Mouse (Mus musculus) heart, embryonic 15.5 days (tissue): ENCODE data around the gene Hap1. TPM values are rescaled to one million over a fixed set of nuclear protein-coding genes. Genes with fewer than 3 reads are reported as not detected.
"Not testable (repeated sequence)": the region's sequence is repeated elsewhere in the genome, so short reads cannot be mapped to it uniquely, and the experiment has no call there.

Experiments used
- ATAC-seq: fragments of 200-750 bp; cut with Nextera tagmentation; replicated peaks from 2 replicates; pipeline ENCODE4 v1.8.0; 2017; ENCODE audit warnings: low read depth, moderate TSS enrichment; ENCODE audit not compliant: insufficient number of reproducible peaks, insufficient read depth, low FRiP score
- H3K27ac ChIP-seq: fragments of 300-500 bp; sonication (generic); 2 replicates; pipeline ENCODE4 v1.5.1; 2015; ENCODE audit warnings: mild to moderate bottlenecking, inconsistent platforms
- H3K27me3 ChIP-seq: fragments of 300-500 bp; sonication (generic); 2 replicates; pipeline ENCODE4 v1.6.1; 2015; ENCODE audit warnings: inconsistent platforms
- H3K36me3 ChIP-seq: fragments of 300-500 bp; sonication (generic); 2 replicates; pipeline ENCODE4 v1.6.1; 2015; ENCODE audit warnings: mild to moderate bottlenecking, inconsistent platforms
- H3K4me1 ChIP-seq: fragments of 300-500 bp; sonication (generic); replicated peaks from 2 replicates; pipeline ENCODE4 v1.6.1; 2015; ENCODE audit warnings: inconsistent platforms
- H3K4me2 ChIP-seq: fragments of 300-500 bp; sonication (generic); 2 replicates; pipeline ENCODE4 v1.6.1; 2015; ENCODE audit warnings: inconsistent platforms, mild to moderate bottlenecking, moderate library complexity
- H3K4me3 ChIP-seq: fragments of 300-500 bp; sonication (generic); 2 replicates; pipeline ENCODE4 v1.5.1; 2015; ENCODE audit warnings: mild to moderate bottlenecking, inconsistent platforms
- H3K9ac ChIP-seq: fragments of 300-500 bp; sonication (generic); 2 replicates; pipeline ENCODE4 v1.6.1; 2015; ENCODE audit warnings: mild to moderate bottlenecking, inconsistent platforms
- H3K9me3 ChIP-seq: fragments of 300-500 bp; sonication (generic); replicated peaks from 2 replicates; pipeline ENCODE4 v1.6.1; 2016; ENCODE audit warnings: inconsistent platforms
- WGBS: fragments of 180-500 bp; shearing (Covaris S2); methylation state at CpG from one replicate; pipeline ENCODE4 v1.1.7; 2015; ENCODE audit warnings: mixed read lengths; 5-methylcytosine and 5-hydroxymethylcytosine counted together
- polyA plus RNA-seq: library from polyadenylated mRNA; unstranded; fragments of >200 nt; fragmentation: Nextera tagmentation; extraction: Ambion mirVana; gene quantifications from 2 replicates; pipeline ENCODE4 v1.2.1, GENCODE M21; 2015

Gene Hap1
- polyA plus RNA-seq, 1 experiment from 2014 or later, result 5.3 TPM

DNA sequence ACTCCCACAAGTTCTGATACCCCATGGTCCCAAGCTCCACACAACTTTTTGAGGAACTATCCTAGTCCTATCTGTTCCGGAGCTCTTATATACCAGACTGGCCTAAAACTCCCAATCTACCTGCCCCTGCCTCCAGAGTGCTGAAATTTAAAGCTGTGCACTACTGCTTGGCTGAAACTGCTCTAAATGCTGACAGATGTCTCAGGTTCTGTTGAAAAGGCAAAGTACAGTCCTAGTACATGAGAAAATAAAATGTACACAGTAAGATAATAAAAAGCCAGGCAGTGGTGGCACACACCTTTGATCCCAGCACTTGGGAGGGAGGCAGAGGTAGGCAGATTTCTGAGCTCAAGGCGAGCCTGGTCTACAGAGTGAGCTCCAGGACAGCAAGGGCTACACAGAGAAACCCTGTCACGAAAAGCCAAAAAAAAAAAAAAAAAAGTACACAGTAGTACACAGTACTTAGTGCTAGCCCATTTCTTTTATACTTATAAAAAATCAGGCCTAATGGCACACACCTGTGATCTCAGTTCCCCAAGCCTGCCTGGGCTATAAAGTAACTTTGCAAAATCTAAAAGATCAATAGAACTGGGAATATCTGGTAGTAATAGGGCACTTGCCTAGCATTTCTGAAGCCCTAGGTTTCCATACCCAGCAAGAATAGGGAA, 33.2 kb downstream of the Hap1 start:
- Histone ChIP-seq H3K27ac (0 out of 2 replicates have a peak overlapping the region, but pooled peaks have one; percentile 11), H3K27me3 (no peaks in the 10 kb centered on the region), H3K4me3 (no peak overlapping the region), H3K4me1 (peaks cover 26% of the 10 kb centered on the region), H3K4me2 (no peak overlapping the region), H3K36me3 (peaks cover 19% of the 10 kb centered on the region), H3K9me3 (no peaks in the 10 kb centered on the region), H3K9ac (0 out of 2 replicates have a peak overlapping the region, but pooled peaks have one; percentile 7)
- 61% methylated on average over 3 of the region's 3 CpGs for WGBS
- no peak for ATAC-seq

DNA sequence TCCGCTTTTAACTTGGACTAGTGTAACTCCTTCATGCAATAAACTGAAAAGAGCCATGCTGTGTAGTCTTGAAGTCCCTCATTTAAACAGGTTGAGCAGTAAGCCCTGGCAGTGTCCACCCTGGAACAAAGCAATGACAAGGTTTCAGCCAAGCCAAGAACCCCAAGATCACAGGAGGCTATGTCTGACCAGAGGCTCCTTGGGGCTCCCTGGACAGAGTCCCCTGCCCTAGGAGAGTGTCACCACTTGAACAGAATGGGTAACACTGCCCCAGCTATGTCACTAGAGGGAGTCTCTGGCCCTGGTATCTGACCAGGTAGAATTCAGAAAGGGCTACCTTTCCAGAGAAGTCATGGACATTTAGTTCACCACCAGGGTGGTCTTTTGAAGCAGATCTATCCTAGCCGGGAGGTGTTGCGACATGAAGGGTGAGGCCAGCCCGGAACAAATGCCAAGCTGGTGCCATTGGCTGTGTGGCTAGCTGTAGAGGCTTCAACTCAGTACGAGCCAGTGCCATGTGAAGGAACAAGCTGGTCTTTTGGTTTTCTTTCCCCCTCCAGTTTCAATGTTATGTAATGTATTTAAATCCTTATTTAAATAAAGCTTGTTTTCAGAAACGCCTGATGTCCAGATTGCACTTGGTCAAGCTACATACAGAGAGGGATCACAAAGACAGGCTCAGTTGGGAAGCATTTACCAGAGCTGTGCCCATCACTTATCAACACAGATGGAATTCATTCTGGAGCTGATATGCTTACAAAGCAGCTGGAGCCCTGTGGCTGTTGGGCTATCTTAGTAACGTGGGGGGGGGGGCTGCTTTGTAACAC, 34.2 kb downstream of the Hap1 start:
- 0 out of 2 replicates have a peak overlapping the region, but pooled peaks have one; percentile 18 for H3K4me2 ChIP-seq
- not testable (repeated sequence) for H3K9me3 ChIP-seq, H3K9ac ChIP-seq, ATAC-seq, H3K27me3 ChIP-seq
- WGBS, result 70% methylated on average over 7 of the region's 7 CpGs
- H3K4me3 ChIP-seq, result 0 out of 2 replicates have a peak overlapping the region, but pooled peaks have one; percentile 5
- H3K36me3 ChIP-seq, result peaks cover 19% of the 10 kb centered on the region
- H3K4me1 ChIP-seq, result peaks cover 15% of the 10 kb centered on the region
- H3K27ac ChIP-seq, result 0 out of 2 replicates have a peak overlapping the region, but pooled peaks have one; percentile 11

DNA sequence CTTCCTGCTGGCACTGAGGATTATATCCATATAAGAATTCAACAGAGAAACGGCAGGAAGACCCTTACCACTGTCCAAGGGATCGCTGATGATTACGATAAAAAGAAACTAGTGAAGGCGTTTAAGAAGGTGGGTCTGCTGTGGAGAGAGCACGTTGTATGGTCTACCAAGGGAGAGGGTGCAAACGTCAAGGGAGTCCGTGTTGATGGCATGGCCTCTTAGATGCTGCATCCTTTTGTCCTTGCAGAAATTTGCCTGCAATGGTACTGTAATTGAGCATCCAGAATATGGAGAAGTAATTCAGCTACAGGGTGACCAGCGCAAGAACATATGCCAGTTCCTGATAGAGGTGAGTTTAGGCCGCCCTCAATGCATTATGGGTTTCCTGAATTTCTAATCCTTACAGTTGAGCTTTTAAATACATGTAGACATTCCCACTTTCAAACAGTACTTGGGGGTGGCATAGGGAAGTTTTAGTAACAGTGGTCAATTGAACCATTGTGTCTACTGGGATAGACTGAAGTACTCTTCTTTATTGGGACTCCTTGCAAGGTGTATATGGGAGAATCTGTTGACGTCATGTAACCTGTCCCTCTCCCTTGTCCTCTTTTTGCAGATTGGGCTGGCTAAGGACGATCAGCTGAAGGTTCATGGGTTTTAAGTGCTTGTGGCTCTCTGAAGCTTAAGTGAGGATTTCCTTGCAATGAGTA, 35.1 kb downstream of the Hap1 start:
- peaks cover 15% of the 10 kb centered on the region for H3K4me1 ChIP-seq
- H3K9me3 ChIP-seq, H3K27me3 ChIP-seq, ATAC-seq: not testable (repeated sequence)
- H3K36me3 ChIP-seq, result peaks cover 19% of the 10 kb centered on the region
- H3K9ac ChIP-seq, result peak overlapping the region; percentile 54
- H3K4me3 ChIP-seq, result peak overlapping the region; percentile 89
- WGBS, result 13% methylated on average over 11 of the region's 11 CpGs
- peak overlapping the region; percentile 82 for H3K4me2 ChIP-seq
- H3K27ac ChIP-seq, result peak overlapping the region; percentile 100

DNA sequence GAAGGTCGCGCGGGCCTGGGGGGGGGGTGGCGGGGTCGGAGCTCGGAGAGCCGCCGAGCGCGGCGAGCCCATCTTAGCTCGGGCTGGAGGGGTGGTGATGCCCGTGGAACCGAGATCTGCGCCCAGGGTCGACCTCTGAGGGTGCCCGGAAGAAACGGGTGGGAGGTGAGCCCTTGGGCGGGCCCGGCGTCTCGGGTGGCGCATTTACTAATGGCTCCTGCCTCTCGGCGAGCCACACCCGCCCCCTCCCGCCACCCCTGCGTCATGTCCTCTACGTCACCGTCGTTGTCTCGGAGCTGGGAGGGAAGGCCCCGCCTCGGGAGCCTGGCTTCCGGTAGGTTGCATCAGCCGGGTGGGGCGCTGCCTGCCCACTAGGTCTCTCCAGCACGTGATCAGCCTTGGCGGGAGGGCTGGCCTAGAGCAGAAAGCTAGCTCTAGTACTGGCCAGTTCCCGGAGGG, 35.7 kb downstream of the Hap1 start:
- Histone ChIP-seq H3K4me1 (peaks cover 15% of the 10 kb centered on the region), H3K27me3 (no peaks in the 10 kb centered on the region), H3K4me2 (peak overlapping the region; percentile 82), H3K9me3 (no peaks in the 10 kb centered on the region), H3K9ac (peak overlapping the region; percentile 98), H3K36me3 (peaks cover 19% of the 10 kb centered on the region), H3K27ac (peak overlapping the region; percentile 100), H3K4me3 (peak overlapping the region; percentile 89)
- peak; percentile 90 for ATAC-seq
- WGBS, result under 1% methylated on average over 39 of the region's 40 CpGs

DNA sequence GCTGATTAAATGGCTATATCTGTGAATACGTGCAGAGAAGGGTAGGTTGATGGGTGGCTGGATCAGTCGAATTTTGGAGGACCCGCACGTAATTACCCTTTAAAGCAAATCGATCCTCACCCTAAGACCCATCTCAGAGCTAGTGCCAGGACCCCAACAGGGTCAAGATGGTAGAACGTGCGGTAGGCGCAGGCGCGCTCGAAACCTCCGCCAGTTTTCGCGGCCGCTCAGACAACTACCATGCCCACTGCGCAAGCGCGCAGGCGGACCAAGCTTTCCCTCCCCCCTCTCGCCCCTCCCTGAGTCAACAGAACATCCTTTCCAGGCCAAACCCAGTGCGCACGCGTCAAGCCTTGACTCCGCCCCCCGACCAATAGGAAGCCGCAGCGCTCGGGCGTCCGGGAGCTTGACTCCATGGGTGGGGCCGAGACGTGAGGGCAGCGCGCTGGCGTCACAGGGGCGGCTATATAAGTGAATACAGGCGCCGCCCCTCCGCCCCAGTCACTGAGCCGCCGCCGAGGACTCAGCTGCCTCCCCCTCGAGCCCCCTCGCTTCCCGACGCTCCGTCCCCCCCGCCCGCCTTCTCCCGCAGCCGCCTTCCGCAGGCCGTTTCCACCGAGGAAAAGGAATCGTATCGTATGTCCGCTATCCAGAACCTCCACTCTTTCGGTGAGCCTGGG, 36.3 kb downstream of the Hap1 start, which contains the start of gene Eif1:
Gene Eif1 (plus strand): TSS at position 394 of the 680 bp plus-strand sequence.
- H3K4me1 ChIP-seq, result peaks cover 15% of the 10 kb centered on the region
- peaks cover 19% of the 10 kb centered on the region for H3K36me3 ChIP-seq
- peak within 1 kb of the TSS; percentile 100 for H3K27ac ChIP-seq
- peak within 1 kb of the TSS; percentile 89 for H3K4me3 ChIP-seq
- H3K9ac ChIP-seq, result peak within 1 kb of the TSS; percentile 98
- peak within 1 kb of the TSS; percentile 82 for H3K4me2 ChIP-seq
- H3K27me3 ChIP-seq, result no peaks in the 10 kb centered on the region
- under 1% methylated on average over 56 of the region's 58 CpGs for WGBS
- peak; percentile 94 for ATAC-seq
- no peaks in the 10 kb centered on the region for H3K9me3 ChIP-seq

DNA sequence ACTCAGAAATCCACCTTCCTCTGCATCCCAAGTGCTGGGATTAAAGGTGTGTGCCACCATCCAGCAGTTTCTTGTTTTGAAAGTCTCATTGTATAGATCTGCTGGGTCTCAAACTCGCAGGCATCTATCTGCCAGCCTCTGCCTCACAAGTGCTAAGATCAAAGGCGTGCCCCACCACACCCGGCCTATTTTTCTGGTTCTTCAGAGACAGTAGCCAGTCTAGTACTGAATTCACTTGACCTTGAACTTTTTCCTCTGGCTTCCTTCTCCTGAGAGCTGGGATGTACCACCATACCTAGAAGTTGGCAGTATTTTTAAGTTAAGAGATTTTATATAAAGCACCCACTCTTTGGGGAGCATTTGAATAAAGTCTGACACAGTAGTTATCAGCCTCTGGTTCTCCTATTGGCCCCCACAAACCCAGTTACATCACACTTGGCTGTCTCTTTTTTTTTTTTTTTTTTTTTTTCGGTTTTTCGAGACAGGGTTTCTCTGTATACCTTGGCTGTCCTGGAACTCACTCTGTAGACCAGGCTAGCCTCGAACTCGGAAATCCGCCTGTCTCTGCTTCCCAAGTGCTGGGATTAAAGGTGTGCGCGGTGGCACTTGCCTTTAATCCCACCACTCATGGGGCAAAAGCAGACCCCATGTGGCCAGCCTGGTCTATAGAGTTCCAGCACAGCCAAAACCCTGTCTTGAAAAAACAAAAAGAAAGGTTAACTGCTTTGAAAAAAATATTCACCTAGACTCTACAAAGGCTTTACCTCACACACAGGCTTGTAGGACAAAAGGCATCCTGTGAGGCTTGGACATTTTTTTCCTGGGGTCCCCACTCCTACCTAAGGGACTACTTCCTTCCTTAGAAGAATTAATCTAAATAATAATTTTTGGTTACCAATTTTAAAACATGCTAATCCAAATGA, 37.1 kb downstream of the Hap1 start:
- Histone ChIP-seq H3K4me2 (peak overlapping the region; percentile 59), H3K27me3 (no peaks in the 10 kb centered on the region), H3K36me3 (peaks cover 19% of the 10 kb centered on the region), H3K4me1 (peaks cover 15% of the 10 kb centered on the region), H3K9me3 (no peaks in the 10 kb centered on the region), H3K9ac (no peak overlapping the region), H3K27ac (peak overlapping the region; percentile 40; the same call in 1 of the 2 replicates), H3K4me3 (peak overlapping the region; percentile 89)
- WGBS, result 80% methylated on average over 10 of the region's 10 CpGs
- no peak for ATAC-seq

DNA sequence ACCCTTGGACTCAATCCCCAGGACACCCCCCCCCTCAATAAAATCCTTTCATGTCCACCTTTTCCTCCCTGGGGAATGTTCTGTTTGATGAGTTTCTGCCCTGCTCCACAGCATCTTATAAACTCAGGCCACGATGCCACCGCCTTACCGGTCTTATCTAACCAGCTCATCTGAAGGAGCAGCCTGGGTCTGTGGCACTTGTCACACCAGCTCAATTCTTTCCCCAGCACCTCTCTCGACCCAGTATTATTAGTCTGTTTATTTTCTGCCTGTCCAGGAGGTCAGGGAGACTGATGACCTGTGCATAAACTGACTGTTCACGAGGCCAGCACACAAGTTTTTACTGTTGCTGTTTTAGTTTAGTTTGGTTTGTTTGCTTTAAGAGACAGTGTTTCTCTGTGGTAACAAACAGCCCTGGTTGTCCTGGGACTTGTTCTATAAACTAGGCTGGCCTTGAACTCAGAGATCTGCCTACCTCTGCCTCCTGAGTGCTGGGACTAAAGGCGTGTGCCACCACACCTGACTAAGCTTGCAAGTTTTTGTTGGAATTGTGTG, 38.0 kb downstream of the Hap1 start:
- Histone ChIP-seq H3K27me3 (no peaks in the 10 kb centered on the region), H3K9ac (no peak overlapping the region), H3K27ac (no peak overlapping the region), H3K4me2 (no peak overlapping the region), H3K4me3 (no peak overlapping the region), H3K9me3 (no peaks in the 10 kb centered on the region), H3K36me3 (peaks cover 19% of the 10 kb centered on the region), H3K4me1 (peaks cover 15% of the 10 kb centered on the region)
- no peak for ATAC-seq
- WGBS, result 64% methylated on average over 6 of the region's 6 CpGs

DNA sequence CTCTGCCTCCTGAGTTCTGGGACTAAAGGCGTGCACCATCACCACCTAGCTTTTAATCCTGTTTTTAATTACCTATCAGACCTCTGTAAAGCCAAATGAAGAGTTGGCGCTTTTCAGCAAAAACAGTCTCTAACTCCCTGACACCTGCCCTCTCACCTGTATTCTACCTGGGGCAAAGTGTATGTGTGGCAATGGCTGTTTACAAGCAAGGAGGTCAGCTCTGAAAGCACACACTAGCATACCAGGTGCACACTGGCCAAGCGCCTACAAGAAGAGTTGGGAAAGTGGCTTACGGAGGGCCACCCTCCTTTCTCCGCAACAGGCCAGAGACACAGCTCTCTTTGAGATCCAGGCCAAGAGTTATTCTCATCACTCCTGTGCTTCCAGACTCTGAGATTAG, 40.5 kb downstream of the Hap1 start:
- Histone ChIP-seq H3K27ac (no peak overlapping the region), H3K9me3 (no peaks in the 10 kb centered on the region), H3K4me3 (no peak overlapping the region), H3K27me3 (no peaks in the 10 kb centered on the region), H3K4me2 (no peak overlapping the region), H3K36me3 (no peaks in the 10 kb centered on the region), H3K9ac (no peak overlapping the region), H3K4me1 (peaks cover 14% of the 10 kb centered on the region)
- WGBS, result 84% methylated on average over 5 of the region's 5 CpGs
- no peak for ATAC-seq

DNA sequence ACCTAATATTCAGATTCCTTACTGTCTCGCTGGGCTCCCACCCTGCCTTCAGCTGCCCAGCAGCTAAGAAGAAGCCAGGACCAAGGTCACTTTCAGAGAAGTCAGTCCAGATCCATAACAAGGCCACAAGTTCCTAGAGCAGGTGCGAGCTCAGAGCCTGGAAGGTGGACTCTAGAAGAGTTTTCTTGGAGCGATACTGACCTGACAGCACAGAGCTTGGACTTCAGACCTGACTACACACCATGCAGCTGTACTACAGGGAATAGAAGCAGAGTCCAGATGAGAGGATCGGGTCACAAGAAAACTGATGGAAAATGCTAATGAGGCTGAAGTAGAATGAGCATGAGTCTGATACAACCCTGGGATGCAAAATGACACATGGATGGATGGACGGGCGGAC, 42.5 kb downstream of the Hap1 start:
- no peak overlapping the region for H3K4me3 ChIP-seq
- no peaks in the 10 kb centered on the region for H3K36me3 ChIP-seq
- 89% methylated on average over 6 of the region's 6 CpGs for WGBS
- no peaks in the 10 kb centered on the region for H3K9me3 ChIP-seq
- no peak overlapping the region for H3K4me2 ChIP-seq
- H3K27ac ChIP-seq, result no peak overlapping the region
- ATAC-seq, result no peak
- peaks cover 11% of the 10 kb centered on the region for H3K4me1 ChIP-seq
- no peaks in the 10 kb centered on the region for H3K27me3 ChIP-seq
- no peak overlapping the region for H3K9ac ChIP-seq
